Mouse (Mus musculus): ENCODE measurements around the gene Stk38l. TPM values are rescaled to one million over a fixed set of nuclear protein-coding genes. Genes with fewer than 3 reads are reported as not detected.
A peak's percentile ranks its signal among the peaks of the same experiment; 100 is the strongest.

Stk38l gene
- 1.4 and 5.9 TPM in 2 replicates for total RNA-seq (2015; ENCODE audit: low replicate concordance)
- total RNA-seq (2017; ENCODE audit: low replicate concordance), result 3.2 TPM in 2 replicates

DNA sequence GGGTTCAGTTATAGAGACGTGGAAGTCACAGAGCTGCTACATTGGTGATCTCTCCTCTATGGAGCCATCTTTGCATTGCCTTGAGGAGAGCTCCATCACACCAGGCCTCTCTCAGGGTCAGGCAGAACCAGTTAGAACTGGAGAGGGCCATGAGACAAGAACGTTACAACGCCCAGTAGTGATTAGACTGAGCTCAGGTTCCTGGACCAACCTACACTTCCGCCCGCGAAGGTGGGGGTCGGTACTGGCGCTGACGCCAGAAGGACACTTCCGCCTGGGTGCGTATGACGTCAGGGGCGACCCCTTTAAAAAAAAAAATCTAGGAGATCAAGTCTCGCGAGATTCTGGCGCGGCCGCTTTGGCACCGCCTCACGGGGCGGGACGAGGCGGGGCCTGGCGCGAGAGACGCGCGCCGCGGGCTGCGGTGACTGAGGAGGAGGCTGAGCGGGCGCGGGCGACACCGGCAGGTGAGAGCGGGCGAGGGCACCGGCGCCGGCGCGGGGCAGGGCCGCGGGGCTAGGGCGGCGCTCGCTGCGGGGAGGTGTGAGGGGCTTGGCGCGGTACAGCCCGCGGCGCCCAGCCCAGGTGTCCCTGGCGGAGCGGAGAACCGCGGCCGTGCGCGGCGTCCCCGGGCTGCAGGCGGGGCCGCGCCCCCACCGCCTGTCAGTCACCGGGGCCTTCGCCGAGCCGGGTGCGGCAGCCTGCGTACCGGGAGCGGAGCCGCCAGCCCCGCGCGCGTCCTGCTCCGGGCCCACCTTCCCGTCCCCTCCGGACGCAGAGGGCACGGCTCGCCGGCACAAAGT lies at the start of gene Stk38l:
TSS of gene Stk38l (plus strand) at position 415 of the 803 bp plus-strand sequence.
- peak; percentile 97 for ATAC-seq (replicated peaks; ENCODE audit: low FRiP score, poor library complexity, severe bottlenecking)

- no peak for ATAC-seq (replicated peaks; ENCODE audit: low FRiP score, poor library complexity, severe bottlenecking)
These were observed 47.9 kb upstream of the Stk38l start for GRCm38 (mm10) chr6:146676904-146677303.

- ATAC-seq (replicated peaks; ENCODE audit: low FRiP score, poor library complexity, severe bottlenecking), result no peak
These were observed 46.4 kb upstream of the Stk38l start for GRCm38 (mm10) chr6:146678136-146679070.

- ATAC-seq (replicated peaks; ENCODE audit: low FRiP score, poor library complexity, severe bottlenecking), result no peak
These were observed 40.9 kb upstream of the Stk38l start for GRCm38 (mm10) chr6:146683881-146684280.

DNA sequence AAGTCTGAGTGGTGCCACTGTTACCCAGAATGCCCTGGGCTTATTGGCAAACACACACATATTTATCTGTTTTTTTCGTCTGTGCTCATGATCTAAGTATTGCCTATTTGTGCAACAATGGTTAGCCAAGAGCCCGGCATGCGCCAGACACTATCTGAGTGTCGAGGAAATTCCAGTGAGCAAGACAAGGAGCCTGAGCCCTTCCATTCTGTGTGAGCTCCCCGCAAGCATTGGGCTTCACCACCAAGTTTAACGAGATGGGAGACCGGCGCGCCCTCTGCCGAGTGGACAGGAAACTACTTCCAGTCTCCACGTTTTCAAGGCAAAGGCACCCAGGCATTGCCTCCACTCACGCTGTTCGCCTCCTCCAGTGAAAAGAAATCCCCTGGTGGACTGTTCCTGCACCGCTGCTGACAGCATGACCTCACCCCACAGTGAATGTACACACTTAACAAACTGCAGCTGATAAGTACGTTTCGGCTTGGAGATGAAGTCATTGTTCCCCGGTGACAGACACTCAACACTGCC lies 39.0 kb upstream of the Stk38l start:
- peak; percentile 48; the same call in 1 of the 2 replicates for ATAC-seq (replicated peaks; ENCODE audit: low FRiP score, poor library complexity, severe bottlenecking)

GRCm38 (mm10) chr6:146686463-146687196 lies 38.2 kb upstream of the Stk38l start:
- ATAC-seq (replicated peaks; ENCODE audit: low FRiP score, poor library complexity, severe bottlenecking), result no peak

DNA sequence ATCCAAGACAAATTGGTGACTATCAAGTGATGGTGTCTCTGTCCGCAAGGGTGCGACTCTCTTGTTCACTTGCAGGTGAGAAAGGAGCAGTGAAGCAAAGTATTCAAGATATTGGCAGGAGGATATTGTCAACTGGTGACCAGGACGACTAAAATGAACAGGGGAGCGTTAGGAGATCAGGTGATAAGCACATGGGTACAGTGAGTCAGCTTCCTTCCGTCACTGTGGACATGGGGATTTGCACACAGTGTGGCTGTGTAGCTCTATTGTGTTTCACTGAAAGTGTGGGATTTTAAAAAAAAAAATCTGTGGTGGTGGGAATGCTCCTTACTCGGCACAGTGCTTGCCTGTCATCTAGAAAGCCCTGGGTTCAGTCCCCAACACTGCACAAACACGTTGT lies 36.8 kb upstream of the Stk38l start:
- ATAC-seq (replicated peaks; ENCODE audit: low FRiP score, poor library complexity, severe bottlenecking), result no peak

DNA sequence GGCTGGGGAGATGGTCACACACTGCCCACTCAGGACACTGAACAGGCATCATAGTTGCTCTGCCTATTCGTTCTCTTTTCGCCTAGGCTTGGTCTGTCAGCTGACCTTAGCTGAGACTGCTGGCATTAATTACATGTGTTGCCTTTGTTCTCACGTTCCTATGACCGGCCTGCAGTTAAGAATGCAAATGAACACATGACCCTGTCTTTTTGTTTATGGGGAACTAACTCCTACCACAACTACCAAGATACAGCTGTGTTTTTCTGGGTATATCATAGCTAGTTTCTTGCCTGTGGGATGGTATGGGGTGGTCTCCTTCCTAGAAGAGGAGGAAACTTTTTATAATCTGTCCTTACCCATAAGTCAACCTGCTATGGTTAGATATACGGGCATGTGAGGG lies 35.9 kb upstream of the Stk38l start:
- no peak for ATAC-seq (replicated peaks; ENCODE audit: low FRiP score, poor library complexity, severe bottlenecking)

DNA sequence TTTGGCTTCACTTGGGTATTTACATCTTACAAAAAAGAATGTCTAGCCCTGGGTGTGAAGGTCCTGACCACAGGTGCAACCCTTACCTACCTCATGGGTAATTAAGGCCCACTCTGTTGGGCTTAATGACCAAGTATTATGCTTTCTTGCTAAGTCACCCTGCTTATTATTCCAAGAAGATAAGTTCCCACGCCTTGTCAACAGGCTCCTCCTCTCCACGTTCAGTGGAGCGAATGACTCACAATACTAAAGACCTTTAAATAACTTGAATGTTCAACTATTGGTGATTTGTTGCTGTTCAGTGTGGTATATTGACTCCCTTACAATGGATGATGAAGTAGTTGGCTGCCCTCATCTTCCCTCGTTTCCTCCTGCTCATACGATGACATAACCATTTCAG lies 27.0 kb upstream of the Stk38l start:
- no peak for ATAC-seq (replicated peaks; ENCODE audit: low FRiP score, poor library complexity, severe bottlenecking)

GRCm38 (mm10) chr6:146698376-146698775 lies 26.4 kb upstream of the Stk38l start:
- no peak for ATAC-seq (replicated peaks; ENCODE audit: low FRiP score, poor library complexity, severe bottlenecking)

GRCm38 (mm10) chr6:146700461-146700860 lies 24.3 kb upstream of the Stk38l start:
- no peak for ATAC-seq (replicated peaks; ENCODE audit: low FRiP score, poor library complexity, severe bottlenecking)

- no peak for ATAC-seq (replicated peaks; ENCODE audit: low FRiP score, poor library complexity, severe bottlenecking)
These were observed 22.5 kb upstream of the Stk38l start for GRCm38 (mm10) chr6:146702126-146702881.

- ATAC-seq (replicated peaks; ENCODE audit: low FRiP score, poor library complexity, severe bottlenecking), result no peak
These were observed 21.4 kb upstream of the Stk38l start for GRCm38 (mm10) chr6:146703351-146703750.

GRCm38 (mm10) chr6:146705631-146706030 lies 19.2 kb upstream of the Stk38l start:
- ATAC-seq (replicated peaks; ENCODE audit: low FRiP score, poor library complexity, severe bottlenecking), result no peak

DNA sequence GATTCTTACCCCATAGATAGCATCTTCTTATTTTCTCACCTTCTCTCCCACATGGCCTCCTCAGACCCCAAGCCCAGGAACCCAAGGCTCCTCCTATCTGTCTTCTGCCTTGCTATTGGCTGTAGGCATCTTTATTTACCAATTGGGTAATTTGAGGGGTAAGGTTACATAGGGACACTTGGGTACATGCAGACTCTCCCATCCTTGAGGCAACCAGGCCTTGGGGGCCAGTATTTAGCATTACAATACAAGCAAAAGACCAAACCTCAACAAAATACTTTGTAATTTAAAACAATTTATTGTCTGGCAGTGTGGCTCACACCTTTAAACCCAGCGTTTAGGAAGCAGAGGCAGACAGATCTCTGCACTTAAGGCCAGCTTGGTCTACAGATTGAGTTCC lies 5.2 kb upstream of the Stk38l start:
- ATAC-seq (replicated peaks; ENCODE audit: low FRiP score, poor library complexity, severe bottlenecking), result no peak

GRCm38 (mm10) chr6:146723805-146724204 lies 990 bp upstream of the Stk38l start:
- no peak for ATAC-seq (replicated peaks; ENCODE audit: low FRiP score, poor library complexity, severe bottlenecking)

DNA sequence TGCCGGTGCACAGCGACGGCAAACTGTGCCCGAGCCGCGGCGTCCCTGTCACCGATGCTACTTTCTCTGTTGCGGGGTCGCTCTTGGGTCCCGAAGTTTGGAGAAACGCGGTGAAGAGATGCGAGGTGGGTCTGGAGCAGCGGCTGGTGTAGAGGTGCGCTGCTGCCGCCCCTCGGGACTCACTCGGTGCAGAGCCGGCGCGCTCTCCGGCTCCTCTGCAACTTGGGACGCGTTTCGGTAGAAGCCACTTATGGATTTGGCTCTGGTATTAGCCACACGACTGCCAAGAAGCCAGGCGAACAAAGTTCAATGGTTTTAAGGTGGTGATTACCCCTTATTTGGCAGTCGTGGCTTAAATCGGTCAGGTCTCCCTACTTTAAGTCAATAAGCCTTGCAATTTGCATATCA lies 593 bp downstream of the Stk38l start:
- ATAC-seq (replicated peaks; ENCODE audit: low FRiP score, poor library complexity, severe bottlenecking), result peak; percentile 36; the same call in 1 of the 2 replicates

- no peak for ATAC-seq (replicated peaks; ENCODE audit: low FRiP score, poor library complexity, severe bottlenecking)
These were observed 6.2 kb downstream of the Stk38l start for GRCm38 (mm10) chr6:146731031-146731430.

GRCm38 (mm10) chr6:146731692-146732091 lies 6.9 kb downstream of the Stk38l start:
- no peak for ATAC-seq (replicated peaks; ENCODE audit: low FRiP score, poor library complexity, severe bottlenecking)
